Mouse (Mus musculus) monocyte, adult 59 days (primary cell): Measurements from ENCODE around the gene Stkld1. TPM values are rescaled to one million over a fixed set of nuclear protein-coding genes. Genes with fewer than 3 reads are reported as not detected.

Experiments
- total RNA-seq, 2 experiments: library from RNA; stranded (reverse); gene quantifications; one replicate each; pipeline ENCODE4 v1.2.4; 2023

Gene Stkld1
- under 1 TPM in 1 of 2 experiments, not detected in 1; 0.49 TPM for total RNA-seq

GRCm38 (mm10) chr2:26933304-26934055 is at the start of gene Stkld1, which contains the start of gene Surf4:
Gene Stkld1, plus strand, starts transcription at chr2:26934047.
Gene Surf4, minus strand, starts transcription at chr2:26933928.

GRCm38 (mm10) chr2:26902467-26903220 is 31.2 kb upstream of the Stkld1 start, which contains the start of gene Surf6:
Gene Surf6, minus strand, starts transcription at chr2:26902879.

DNA sequence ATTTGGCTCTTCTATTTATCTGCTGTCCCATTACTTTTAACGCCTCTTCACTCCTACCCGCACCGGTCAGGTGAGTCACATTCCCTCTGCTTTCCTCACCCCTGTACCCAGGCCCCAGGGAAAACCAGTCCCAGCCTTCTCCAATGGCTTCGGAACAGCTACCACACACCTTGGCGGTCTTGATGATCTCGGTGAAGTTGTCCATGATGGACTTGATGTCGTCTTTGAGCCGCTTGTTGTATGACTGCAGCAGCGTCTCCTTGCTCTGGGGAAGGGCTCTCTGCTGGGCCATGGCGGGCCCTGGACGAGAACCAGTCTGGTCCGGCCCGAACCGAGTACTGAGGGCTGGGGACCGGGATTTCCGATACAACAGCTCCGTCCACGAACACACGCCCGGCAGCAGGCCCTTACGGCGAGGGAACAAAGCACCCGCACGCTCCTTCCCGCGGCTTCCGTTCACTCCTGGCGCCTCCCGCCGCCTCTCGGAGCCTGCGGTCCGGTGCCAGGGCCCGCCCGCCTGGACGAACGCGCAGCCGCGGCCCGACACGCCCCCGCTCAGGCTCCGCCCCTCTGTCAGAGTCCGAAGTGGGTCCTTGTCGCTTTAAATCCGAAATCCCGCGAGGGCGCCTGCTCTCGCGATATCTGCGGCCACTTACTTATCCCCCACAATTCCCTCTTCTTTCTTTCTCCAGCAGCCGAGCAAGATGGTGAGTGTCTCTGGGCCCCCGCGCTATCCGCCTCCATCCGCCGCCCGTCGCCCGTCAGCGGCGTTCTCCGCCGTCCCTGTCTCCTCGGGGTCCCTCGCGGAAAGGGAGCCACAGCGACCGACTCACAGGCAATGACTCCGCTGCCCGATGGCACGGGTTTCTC is 23.5 kb upstream of the Stkld1 start, which contains the start of the genes Med22 and Rpl7a:
Gene Med22 (minus strand): TSS at position 554 of the 870 bp plus-strand sequence.
Gene Rpl7a (plus strand): TSS at position 641 of the 870 bp plus-strand sequence.

GRCm38 (mm10) chr2:26915927-26916728 is 17.7 kb upstream of the Stkld1 start, which contains the start of the genes Surf2 and Surf1:
Gene Surf2, plus strand, starts transcription at chr2:26916367.
Gene Surf1, minus strand, starts transcription at chr2:26916530.

GRCm38 (mm10) chr2:26963923-26964723 is 30.3 kb downstream of the Stkld1 start, which contains the start of gene Rexo4:
Gene Rexo4, minus strand, starts transcription at chr2:26964386.

GRCm38 (mm10) chr2:26973116-26973515 is 39.3 kb downstream of the Stkld1 start, which contains the start of gene Adamts13:
Gene Adamts13, plus strand, starts transcription at chr2:26973416.

Other genes starting within 250 kb of the Stkld1 start
- not detected for gene Abo, start 69.1 kb upstream of the Stkld1 start, total RNA-seq
- gene Surf6, start 31.2 kb upstream of the Stkld1 start, total RNA-seq = 10 to 100 TPM; 21.6 to 25.0 TPM
- gene Med22, start 23.4 kb upstream of the Stkld1 start, total RNA-seq = 10 to 100 TPM; 17.8 to 19.7 TPM
- gene Rpl7a, start 23.3 kb upstream of the Stkld1 start, total RNA-seq = 100 to 1,000 TPM; 653 to 734 TPM
- 10 to 100 TPM; 26.4 to 27.1 TPM for gene Surf2, start 17.7 kb upstream of the Stkld1 start, total RNA-seq
- gene Surf1, start 17.5 kb upstream of the Stkld1 start, total RNA-seq = 10 to 100 TPM; 65.0 to 66.3 TPM
- gene Surf4, start 119 bp upstream of the Stkld1 start, total RNA-seq = 100 to 1,000 TPM; 120 to 132 TPM
- gene Rexo4, start 30.3 kb downstream of the Stkld1 start, total RNA-seq = 10 to 100 TPM; 36.9 to 41.3 TPM
- under 1 TPM in 1 of 2 experiments, not detected in 1; 0.15 TPM for gene Adamts13, start 39.4 kb downstream of the Stkld1 start, total RNA-seq
- gene Cacfd1, start 75.9 kb downstream of the Stkld1 start, total RNA-seq = 10 to 100 TPM; 21.0 to 22.0 TPM
- gene Slc2a6, start 94.0 kb downstream of the Stkld1 start, total RNA-seq = 100 to 1,000 TPM; 128 to 134 TPM
- not detected for gene Mymk, start 138.1 kb downstream of the Stkld1 start, total RNA-seq
- under 1 TPM in 1 of 2 experiments, not detected in 1; 0.13 TPM for gene Adamtsl2, start 145.3 kb downstream of the Stkld1 start, total RNA-seq
- not detected for gene Fam163b, start 208.4 kb downstream of the Stkld1 start, total RNA-seq
- not detected for gene Dbh, start 231.2 kb downstream of the Stkld1 start, total RNA-seq